Mouse (Mus musculus): ENCODE measurements around the gene Irf2. TPM values are rescaled to one million over a fixed set of nuclear protein-coding genes. Genes with fewer than 3 reads are reported as not detected.
A peak's percentile ranks its signal among the peaks of the same experiment; 100 is the strongest.

The Irf2 gene
- polyA plus RNA-seq, 1 experiment = 33.2 TPM

DNA sequence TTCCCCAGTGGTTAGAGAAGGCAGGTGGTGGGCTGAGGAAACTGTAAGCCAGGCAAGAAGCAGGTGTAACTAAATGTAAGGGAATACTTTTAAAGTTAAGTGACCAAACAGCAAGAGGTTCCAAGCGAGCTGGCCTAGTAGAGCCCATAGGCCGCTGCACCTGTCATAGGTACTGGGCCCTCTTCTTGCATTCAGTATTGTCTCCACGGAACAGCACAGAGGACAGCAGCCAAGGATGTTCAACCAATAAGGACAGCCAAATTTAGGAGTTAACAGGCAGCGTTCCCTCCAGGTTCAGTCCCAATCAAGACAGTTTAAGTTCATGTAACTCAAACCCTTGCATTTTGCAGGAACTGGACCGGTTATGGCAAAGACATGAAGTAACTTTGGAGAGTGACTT, 931 bp upstream of the Irf2 start:
- Histone ChIP-seq H3K27ac (ENCODE audit: insufficient read depth, low read length) (0 out of 2 replicates have a peak overlapping the region, but pooled peaks have one; percentile 10), H3K4me1 (ENCODE audit: control insufficient read depth, insufficient read depth, low read length) (no peaks in the 10 kb centered on the region), H3K4me3 (ENCODE audit: insufficient read depth, low read length) (peak overlapping the region; percentile 44)
- TF ChIP-seq POLR2A (IDR thresholded peaks at IDR 0.05; ENCODE audit: low read depth, low read length) (no peak), CTCF (IDR thresholded peaks at IDR 0.05; ENCODE audit: borderline replicate concordance, insufficient read depth, low read length) (no peak)

DNA sequence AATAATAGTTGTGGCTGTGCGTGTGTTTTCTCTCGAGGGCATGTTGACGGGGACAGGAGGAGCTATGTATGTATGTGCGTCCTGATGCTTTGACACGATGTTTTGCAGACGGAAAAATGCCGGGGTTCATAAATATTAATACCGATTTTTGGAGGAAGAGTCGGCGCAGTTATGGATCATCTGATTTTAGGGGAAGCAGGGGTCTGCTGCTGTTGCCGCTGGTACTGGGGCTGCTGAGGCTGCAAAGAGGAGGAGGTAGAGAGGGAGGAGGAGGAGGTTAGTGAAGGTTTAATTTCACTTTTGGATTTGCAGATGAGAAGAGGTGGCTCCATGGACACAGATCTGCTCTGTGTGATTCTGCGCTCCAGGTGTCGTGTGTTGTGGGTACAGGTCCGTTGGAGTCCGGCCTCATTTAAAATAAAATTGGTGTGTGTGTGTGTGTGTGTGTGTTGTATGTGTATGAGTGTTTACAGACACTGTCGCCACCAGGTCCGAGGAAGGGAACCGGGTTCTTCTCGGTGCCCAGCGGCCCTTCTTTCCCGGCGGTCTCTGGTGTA, 502 bp downstream of the Irf2 start:
- Histone ChIP-seq H3K4me1 (ENCODE audit: control insufficient read depth, insufficient read depth, low read length) (no peaks in the 10 kb centered on the region), H3K27ac (ENCODE audit: insufficient read depth, low read length) (peak overlapping the region; percentile 96), H3K4me3 (ENCODE audit: insufficient read depth, low read length) (peak overlapping the region; percentile 89)
- no peak for TF ChIP-seq CTCF (IDR thresholded peaks at IDR 0.05; ENCODE audit: borderline replicate concordance, insufficient read depth, low read length)
- TF ChIP-seq POLR2A (IDR thresholded peaks at IDR 0.05; ENCODE audit: low read depth, low read length) = peak; percentile 26; the same call in 1 of the 2 replicates

DNA sequence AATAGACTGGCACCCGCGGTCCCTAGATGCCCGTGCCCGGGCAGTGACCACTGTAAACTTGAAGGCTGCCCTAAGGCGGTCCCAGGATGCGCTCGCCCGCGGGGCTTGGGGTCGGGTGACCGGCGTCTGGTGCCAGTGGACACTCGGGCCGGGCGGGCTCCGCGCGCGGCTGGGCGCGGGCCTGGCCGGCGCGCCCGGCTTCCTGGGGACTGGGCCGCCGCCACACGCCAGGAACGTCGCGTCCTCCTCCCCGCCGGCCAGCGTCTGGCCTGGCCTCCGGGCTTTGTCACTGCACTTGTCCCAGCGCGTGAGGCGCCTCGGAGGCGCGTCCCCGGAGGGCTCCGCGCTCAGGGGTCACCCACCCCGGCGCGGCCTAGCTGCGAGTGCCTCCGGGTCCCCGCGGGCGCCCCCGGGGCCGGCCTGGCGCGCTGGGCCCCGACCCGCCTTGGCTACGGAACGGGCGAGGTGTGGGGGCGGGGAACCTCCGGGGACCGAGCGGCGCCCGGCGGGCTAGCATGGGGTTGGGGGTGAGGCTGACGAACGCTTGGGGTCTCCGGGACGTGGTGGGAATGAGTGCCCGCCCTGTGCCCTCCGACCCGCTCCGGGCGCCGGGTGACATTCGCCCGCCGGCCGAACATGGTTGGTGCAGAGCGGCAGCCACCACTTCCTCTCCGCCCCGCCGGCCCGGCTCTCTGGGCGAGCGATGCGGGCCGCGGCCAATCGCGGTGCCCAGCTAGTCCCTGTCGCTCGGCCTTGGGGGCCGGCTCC, 1.2 kb downstream of the Irf2 start:
- no peaks in the 10 kb centered on the region for H3K4me1 ChIP-seq (ENCODE audit: control insufficient read depth, insufficient read depth, low read length)
- TF ChIP-seq CTCF (IDR thresholded peaks at IDR 0.05; ENCODE audit: borderline replicate concordance, insufficient read depth, low read length) (no peak), POLR2A (IDR thresholded peaks at IDR 0.05; ENCODE audit: low read depth, low read length) (peak; percentile 47)
- H3K27ac ChIP-seq (ENCODE audit: insufficient read depth, low read length) = peak overlapping the region; percentile 96
- H3K4me3 ChIP-seq (ENCODE audit: insufficient read depth, low read length) = peak overlapping the region; percentile 89

DNA sequence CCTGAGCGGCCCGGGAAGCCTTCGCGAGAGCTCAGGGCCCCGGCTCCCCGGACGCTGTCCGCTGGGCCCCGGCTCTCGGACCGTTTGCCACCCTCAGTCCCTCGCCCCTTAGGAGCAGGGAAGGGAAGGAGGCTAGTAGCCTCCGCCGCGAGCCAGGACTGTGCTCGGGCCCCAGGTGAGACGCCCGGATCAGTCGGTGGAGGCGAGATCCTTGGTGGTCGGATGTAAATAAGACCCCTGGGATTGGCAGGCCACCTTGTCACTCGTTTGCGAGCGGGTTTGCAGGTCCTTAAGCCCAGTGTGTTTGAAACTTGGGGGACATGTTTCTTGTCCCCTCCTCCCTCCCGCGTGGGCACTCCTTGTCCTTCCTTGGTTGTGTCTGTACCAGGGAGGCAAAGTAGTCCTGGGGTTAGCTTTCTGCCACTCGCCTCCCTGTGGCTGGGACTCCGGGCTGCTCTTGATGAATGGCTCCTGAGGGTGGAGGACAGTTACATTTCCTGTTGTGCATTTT, 1.8 kb downstream of the Irf2 start:
- Histone ChIP-seq H3K27ac (ENCODE audit: insufficient read depth, low read length) (peak overlapping the region; percentile 96), H3K4me3 (ENCODE audit: insufficient read depth, low read length) (peak overlapping the region; percentile 89), H3K4me1 (ENCODE audit: control insufficient read depth, insufficient read depth, low read length) (no peaks in the 10 kb centered on the region)
- TF ChIP-seq CTCF (IDR thresholded peaks at IDR 0.05; ENCODE audit: borderline replicate concordance, insufficient read depth, low read length) = no peak
- peak; percentile 43 for TF ChIP-seq POLR2A (IDR thresholded peaks at IDR 0.05; ENCODE audit: low read depth, low read length)

DNA sequence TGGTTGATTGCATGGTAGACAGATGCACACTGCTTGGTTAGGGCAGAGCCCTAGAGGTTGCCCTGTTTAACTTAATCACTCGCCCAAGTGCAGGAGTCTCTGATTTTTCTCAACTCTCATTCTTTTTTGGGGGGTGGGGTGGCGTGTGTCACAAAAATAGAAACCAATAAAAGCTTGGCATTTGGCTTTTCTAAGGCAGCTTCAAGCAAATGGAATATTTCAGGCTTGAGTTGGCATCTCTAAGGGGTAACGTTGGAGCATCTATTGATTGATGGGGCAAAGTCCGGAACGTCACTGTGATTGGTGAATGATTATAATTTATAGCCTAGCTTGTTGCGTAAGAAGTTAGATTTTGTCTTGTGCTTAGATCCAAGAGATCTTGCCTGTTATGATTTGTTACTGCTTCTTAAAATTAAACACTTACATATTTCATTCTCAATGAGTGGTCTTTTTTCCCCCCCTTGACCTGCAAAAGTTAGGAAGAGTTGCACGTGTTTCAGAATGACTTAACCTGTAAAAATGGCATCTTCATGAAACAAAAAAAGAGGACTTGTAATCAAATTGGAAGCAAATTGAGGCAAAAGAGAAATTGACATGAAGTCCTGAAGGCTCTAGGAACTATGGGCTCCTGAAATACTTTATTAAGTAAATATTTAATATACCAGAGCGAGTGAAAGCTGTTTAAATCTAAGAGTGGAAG, 2.6 kb downstream of the Irf2 start:
- H3K4me1 ChIP-seq (ENCODE audit: control insufficient read depth, insufficient read depth, low read length) = no peaks in the 10 kb centered on the region
- peak overlapping the region; percentile 96; the same call in 1 of the 2 replicates for H3K27ac ChIP-seq (ENCODE audit: insufficient read depth, low read length)
- no peak for TF ChIP-seq POLR2A (IDR thresholded peaks at IDR 0.05; ENCODE audit: low read depth, low read length)
- no peak for TF ChIP-seq CTCF (IDR thresholded peaks at IDR 0.05; ENCODE audit: borderline replicate concordance, insufficient read depth, low read length)
- H3K4me3 ChIP-seq (ENCODE audit: insufficient read depth, low read length) = peak overlapping the region; percentile 89

DNA sequence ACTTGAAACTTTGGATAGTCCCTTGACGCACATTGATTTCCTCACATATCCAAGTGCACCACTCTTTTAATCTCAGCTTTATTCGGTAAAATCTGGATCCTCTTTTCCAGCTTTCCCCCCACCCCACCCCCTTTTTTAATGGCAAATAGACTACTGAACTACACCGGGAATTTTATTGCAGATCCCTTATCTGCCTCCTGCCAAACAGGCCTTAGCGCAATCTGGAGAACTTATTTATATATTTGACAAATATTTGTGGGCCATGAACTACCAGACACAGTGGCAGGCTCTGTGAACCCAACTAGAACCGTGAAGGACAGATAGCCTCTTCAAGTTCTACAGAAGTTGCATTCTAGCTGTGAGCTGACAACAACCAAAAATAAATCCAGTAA, 3.2 kb downstream of the Irf2 start:
- H3K4me3 ChIP-seq (ENCODE audit: insufficient read depth, low read length) = no peak overlapping the region
- no peak overlapping the region for H3K27ac ChIP-seq (ENCODE audit: insufficient read depth, low read length)
- TF ChIP-seq CTCF (IDR thresholded peaks at IDR 0.05; ENCODE audit: borderline replicate concordance, insufficient read depth, low read length) = no peak
- no peak for TF ChIP-seq POLR2A (IDR thresholded peaks at IDR 0.05; ENCODE audit: low read depth, low read length)
- no peaks in the 10 kb centered on the region for H3K4me1 ChIP-seq (ENCODE audit: control insufficient read depth, insufficient read depth, low read length)

DNA sequence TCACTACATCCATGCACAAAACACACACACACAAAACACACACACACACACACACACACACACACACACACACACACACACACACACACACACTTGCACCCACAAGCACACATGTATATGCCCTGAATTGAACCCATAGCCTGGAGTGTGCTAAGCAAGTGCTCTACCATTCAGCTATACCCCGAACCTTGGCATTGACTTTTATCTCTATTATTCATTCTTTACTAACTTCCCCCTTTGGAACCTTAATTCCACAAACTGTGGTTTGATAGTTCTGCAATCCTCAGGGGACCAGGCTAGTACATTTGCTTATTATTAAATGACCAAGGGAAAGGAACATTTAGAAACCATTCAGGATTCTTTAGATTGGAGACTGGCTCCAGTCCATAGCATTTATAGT, 5.9 kb downstream of the Irf2 start:
- no peak for TF ChIP-seq CTCF (IDR thresholded peaks at IDR 0.05; ENCODE audit: borderline replicate concordance, insufficient read depth, low read length)
- no peak for TF ChIP-seq POLR2A (IDR thresholded peaks at IDR 0.05; ENCODE audit: low read depth, low read length)
- H3K4me3 ChIP-seq (ENCODE audit: insufficient read depth, low read length) = no peak overlapping the region
- H3K4me1 ChIP-seq (ENCODE audit: control insufficient read depth, insufficient read depth, low read length) = peaks cover under 1% of the 10 kb centered on the region; the same call in 1 of the 2 replicates
- H3K27ac ChIP-seq (ENCODE audit: insufficient read depth, low read length) = no peak overlapping the region

DNA sequence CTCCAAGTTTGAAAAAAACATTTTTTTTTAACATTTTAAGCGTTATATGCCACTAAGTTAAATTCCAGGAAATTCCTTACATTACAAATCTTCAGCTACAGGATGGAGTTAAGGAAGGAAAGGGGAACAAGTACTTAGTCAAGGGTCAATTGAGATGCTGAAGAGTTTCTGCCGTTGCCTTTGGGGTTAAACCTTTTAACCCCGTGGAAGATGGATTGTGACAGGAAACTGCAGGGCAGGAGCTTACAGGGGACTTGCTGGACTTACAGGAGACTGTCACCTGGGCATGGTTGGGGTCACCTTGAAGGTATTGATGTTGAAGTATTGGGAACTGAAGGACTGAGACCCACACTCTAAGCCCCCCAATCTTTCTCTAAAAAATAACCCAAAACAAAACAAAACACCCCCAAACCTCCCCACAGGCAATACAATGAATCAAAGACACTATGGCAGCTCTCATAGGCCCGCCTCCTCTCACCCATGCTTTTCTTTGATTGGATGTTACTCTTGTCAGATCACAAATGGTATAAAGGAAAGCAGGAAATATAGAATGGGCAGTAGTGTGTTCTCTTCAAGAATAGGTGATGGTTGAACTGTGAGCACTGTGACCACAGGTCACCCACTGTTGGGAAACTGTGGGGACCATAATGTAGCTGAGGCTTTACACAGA, 7.9 kb downstream of the Irf2 start:
- peaks cover 5% of the 10 kb centered on the region; the same call in 1 of the 2 replicates for H3K4me1 ChIP-seq (ENCODE audit: control insufficient read depth, insufficient read depth, low read length)
- no peak for TF ChIP-seq POLR2A (IDR thresholded peaks at IDR 0.05; ENCODE audit: low read depth, low read length)
- TF ChIP-seq CTCF (IDR thresholded peaks at IDR 0.05; ENCODE audit: borderline replicate concordance, insufficient read depth, low read length) = no peak
- no peak overlapping the region for H3K27ac ChIP-seq (ENCODE audit: insufficient read depth, low read length)
- no peak overlapping the region for H3K4me3 ChIP-seq (ENCODE audit: insufficient read depth, low read length)

DNA sequence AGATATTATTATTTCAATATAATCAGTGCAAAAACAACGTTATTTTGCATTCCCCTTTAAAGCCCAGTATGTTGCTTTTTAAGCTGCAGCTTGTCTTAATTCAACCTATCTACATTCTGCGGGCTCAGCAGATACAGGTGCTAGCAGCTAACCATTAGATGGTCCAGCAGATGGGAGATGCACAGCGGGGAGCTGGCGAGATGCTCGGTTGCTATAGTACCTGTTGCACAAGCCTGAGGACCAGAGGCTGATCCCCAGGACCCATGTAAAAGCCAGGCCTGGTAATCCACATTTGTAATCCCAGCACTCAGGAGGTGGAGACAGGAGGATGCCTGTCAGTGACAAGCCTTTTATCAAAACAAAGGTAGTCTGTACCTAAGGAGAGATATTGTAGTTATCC, 10.5 kb downstream of the Irf2 start:
- H3K27ac ChIP-seq (ENCODE audit: insufficient read depth, low read length) = no peak overlapping the region
- no peak for TF ChIP-seq CTCF (IDR thresholded peaks at IDR 0.05; ENCODE audit: borderline replicate concordance, insufficient read depth, low read length)
- no peak for TF ChIP-seq POLR2A (IDR thresholded peaks at IDR 0.05; ENCODE audit: low read depth, low read length)
- no peak overlapping the region for H3K4me3 ChIP-seq (ENCODE audit: insufficient read depth, low read length)
- H3K4me1 ChIP-seq (ENCODE audit: control insufficient read depth, insufficient read depth, low read length) = peaks cover 8% of the 10 kb centered on the region
